8 mouse cellular contexts compared by ENCODE assay signal in the genomic region with DNA sequence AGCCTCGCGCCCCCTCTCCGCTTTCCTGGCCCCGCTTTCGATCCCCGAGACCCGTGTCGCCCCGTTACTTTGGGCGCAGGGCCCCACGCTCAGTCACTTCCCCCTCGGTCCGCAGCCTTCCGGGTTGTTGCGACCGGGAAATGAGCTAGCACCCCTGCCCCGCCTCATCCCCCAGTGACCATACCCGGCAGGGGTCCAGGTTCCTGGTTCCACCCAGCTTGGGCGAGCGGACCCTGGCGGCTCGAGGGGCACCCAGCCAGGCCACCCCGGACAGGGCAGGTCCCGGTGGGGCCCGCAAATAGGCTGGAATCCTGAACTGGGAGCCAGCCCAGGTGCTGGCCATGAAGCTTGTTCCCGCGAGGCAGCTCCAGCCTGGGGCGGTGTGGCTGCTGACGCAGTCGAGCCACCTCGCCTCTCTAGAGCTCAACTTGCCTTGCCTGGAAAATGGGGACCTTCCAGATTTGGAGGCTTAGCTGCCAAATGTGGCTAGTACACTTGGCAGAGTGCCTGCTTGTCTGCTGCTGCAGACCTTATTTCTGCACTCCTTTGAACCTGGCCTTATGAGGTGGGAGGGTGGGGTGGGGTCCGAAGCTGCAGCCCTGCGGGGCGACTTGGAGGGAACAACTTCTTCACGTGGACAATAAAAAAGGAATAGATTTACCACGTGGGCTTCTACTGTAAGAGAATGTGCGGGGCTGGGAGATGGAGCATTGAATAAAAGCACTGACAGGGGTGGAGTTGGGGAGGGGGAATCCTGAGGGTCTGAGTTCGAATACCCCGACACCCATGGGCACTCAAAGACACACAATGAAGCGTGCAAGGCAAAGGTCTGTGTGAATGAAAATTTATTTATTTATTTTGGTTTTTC. TPM values are rescaled to one million over a fixed set of nuclear protein-coding genes. Genes with fewer than 3 reads are reported as not detected.
A peak's percentile ranks its signal among the peaks of the same experiment; 100 is the strongest.
DNase-seq lines count a peak whose midpoint lies in the region; ATAC-seq and TF ChIP-seq lines count a peak whose summit lies in the region.

No protein-coding gene starts in this region.

- H3K9me3 ChIP-seq in megakaryocyte, embryonic 14.5 days = no peaks in the 10 kb centered on the region

- DNase-seq in NIH3T3 (ENCODE audit: low read depth) = peak; percentile 80
- peak; percentile 81 for DNase-seq in heart, postnatal 10 days
- peak; percentile 70 to 85 for DNase-seq in kidney, postnatal 25 days
- peak; percentile 59 for DNase-seq in skeletal muscle tissue, adult 2 months (ENCODE audit: low read depth, low spot score)

- H3K4me3 ChIP-seq in C2C12 (ENCODE audit: insufficient read depth, poor library complexity, severe bottlenecking) = peak overlapping the region; percentile 63
- peak overlapping the region; percentile 92 for H3K4me3 ChIP-seq in embryonic fibroblast, embryonic 13.5 days (ENCODE audit: insufficient read depth, low read length)
- H3K4me3 ChIP-seq in megakaryocyte, embryonic 14.5 days (replicated peaks) = peak overlapping the region; percentile 99

- H3ac ChIP-seq in C2C12 (ENCODE audit: control insufficient read depth, insufficient read length, low read depth) = peak overlapping the region; percentile 92

- intact Hi-C loops in heart, postnatal 10 days (cut with DNase I) = loop anchor here (2.0 kb wide), 1 partner anchor 52 kb away; a partner anchor contains a TSS

- H3K27ac ChIP-seq in embryonic fibroblast, embryonic 13.5 days (ENCODE audit: insufficient read depth, low read length) = peak overlapping the region; percentile 56

- ATAC-seq in frontal cortex, adult (ENCODE audit: low TSS enrichment) = no peak

- no peaks in the 10 kb centered on the region for H3K4me1 ChIP-seq in embryonic fibroblast, embryonic 13.5 days (ENCODE audit: control insufficient read depth, insufficient read depth, low read length)
- peaks cover 75% of the 10 kb centered on the region for H3K4me1 ChIP-seq in megakaryocyte, embryonic 14.5 days

- no peak for TF ChIP-seq POLR2A in embryonic fibroblast, embryonic 13.5 days (IDR thresholded peaks at IDR 0.05; ENCODE audit: low read depth, low read length)

- H3K27me3 ChIP-seq in C2C12 (ENCODE audit: control insufficient read depth, insufficient read depth, insufficient read length) = no peaks in the 10 kb centered on the region
- H3K27me3 ChIP-seq in megakaryocyte, embryonic 14.5 days (replicated peaks) = no peaks in the 10 kb centered on the region

- no peak for TF ChIP-seq CTCF in C2C12 (IDR thresholded peaks at IDR 0.05; ENCODE audit: control insufficient read depth, insufficient read depth, insufficient read length)
- no peak for TF ChIP-seq CTCF in embryonic fibroblast, embryonic 13.5 days (IDR thresholded peaks at IDR 0.05; ENCODE audit: borderline replicate concordance, insufficient read depth, low read length)

- peaks cover 48% of the 10 kb centered on the region for H3K79me3 ChIP-seq in C2C12 (ENCODE audit: low read depth)

- H3K36me3 ChIP-seq in C2C12 (ENCODE audit: control insufficient read depth, insufficient read depth) = peaks cover 28% of the 10 kb centered on the region
- H3K36me3 ChIP-seq in megakaryocyte, embryonic 14.5 days (replicated peaks; ENCODE audit: low read length) = peaks cover 57% of the 10 kb centered on the region

- peaks cover 59% of the 10 kb centered on the region for H3K79me2 ChIP-seq in C2C12 (ENCODE audit: control insufficient read depth, insufficient read depth)

TF ChIP-seq in C2C12, 6 proteins besides CTCF, POLR2A, EP300 and RAD21:
- TF ChIP-seq MYOD1 (IDR thresholded peaks at IDR 0.05; ENCODE audit: control insufficient read depth, insufficient read length, low read depth) = no peak
- no peak for TF ChIP-seq CEBPB (IDR thresholded peaks at IDR 0.05; ENCODE audit: low read depth)
- TF ChIP-seq FOSL1 (IDR thresholded peaks at IDR 0.05; ENCODE audit: insufficient read depth, low read length, poor library complexity, severe bottlenecking) = no peak
TF ChIP-seq in C2C12: peak in this region for 0.

RNA-seq across cellular contexts. Expression of a gene that starts 0.8 kb away (rescaled TPM):
- polyA plus RNA-seq in C2C12 (2012; fragmentation: generic; extraction: Trizol) = 741 TPM
- polyA plus RNA-seq in embryonic fibroblast, embryonic 13.5 days (2011; ENCODE audit: insufficient read length, low read depth, missing spikeins) = 328 and 384 TPM in 2 replicates
- 100 to 1,000 TPM; 135 to 140 TPM for total RNA-seq in heart, postnatal 10 days (2021)
- 1,949 and 2,538 TPM in 2 replicates for polyA plus RNA-seq in megakaryocyte, embryonic 14.5 days (2012; ENCODE audit: insufficient read depth, low replicate concordance)

RNA-seq across cellular contexts. Expression of a gene that starts 25.2 kb away (rescaled TPM):
- polyA plus RNA-seq in C2C12 (2012; fragmentation: generic; extraction: Trizol) = 136 TPM
- 144 and 168 TPM in 2 replicates for polyA plus RNA-seq in embryonic fibroblast, embryonic 13.5 days (2011; ENCODE audit: insufficient read length, low read depth, missing spikeins)
- total RNA-seq in heart, postnatal 10 days (2021) = 10 to 100 TPM; 54.8 to 55.9 TPM
- 63.5 and 118 TPM in 2 replicates for polyA plus RNA-seq in megakaryocyte, embryonic 14.5 days (2012; ENCODE audit: insufficient read depth, low replicate concordance)

RNA-seq across cellular contexts. Expression of a gene that starts 25.3 kb away (rescaled TPM):
- 175 TPM for polyA plus RNA-seq in C2C12 (2012; fragmentation: generic; extraction: Trizol)
- 174 and 194 TPM in 2 replicates for polyA plus RNA-seq in embryonic fibroblast, embryonic 13.5 days (2011; ENCODE audit: insufficient read length, low read depth, missing spikeins)
- total RNA-seq in heart, postnatal 10 days (2021) = 10 to 100 TPM; 76.8 to 77.1 TPM
- polyA plus RNA-seq in megakaryocyte, embryonic 14.5 days (2012; ENCODE audit: insufficient read depth, low replicate concordance) = 7.0 and 13.8 TPM in 2 replicates

RNA-seq across cellular contexts. Expression of a gene that starts 31.0 kb away (rescaled TPM):
- not detected for polyA plus RNA-seq in C2C12 (2012; fragmentation: generic; extraction: Trizol)
- not detected in 2 replicates for polyA plus RNA-seq in embryonic fibroblast, embryonic 13.5 days (2011; ENCODE audit: insufficient read length, low read depth, missing spikeins)
- total RNA-seq in heart, postnatal 10 days (2021) = not detected
- polyA plus RNA-seq in megakaryocyte, embryonic 14.5 days (2012; ENCODE audit: insufficient read depth, low replicate concordance) = not detected in 2 replicates

RNA-seq across cellular contexts. Expression of a gene that starts 31.2 kb away (rescaled TPM):
- polyA plus RNA-seq in C2C12 (2012; fragmentation: generic; extraction: Trizol) = 91.7 TPM
- 103 and 109 TPM in 2 replicates for polyA plus RNA-seq in embryonic fibroblast, embryonic 13.5 days (2011; ENCODE audit: insufficient read length, low read depth, missing spikeins)
- 10 to 100 TPM; 73.9 to 74.7 TPM for total RNA-seq in heart, postnatal 10 days (2021)
- 25.4 and 41.5 TPM in 2 replicates for polyA plus RNA-seq in megakaryocyte, embryonic 14.5 days (2012; ENCODE audit: insufficient read depth, low replicate concordance)

Comparison
In these comparisons a context has a peak if more than half of its experiments do, and no peak if none do; other contexts are left out.
1. RNA of a gene that starts 25.3 kb away (polyA plus RNA-seq): 174 to 194 TPM in embryonic fibroblast, embryonic 13.5 days and 175 TPM in C2C12 (single experiment); 7.0 to 13.8 TPM in megakaryocyte, embryonic 14.5 days; every median in the first group is over 10 times any median in the second.
2. Peak in every context shown above with its lines, with median percentiles within 50 percentile points of each other: H3K4me3 ChIP-seq and DNase-seq.